Mouse (Mus musculus) brain, embryonic 18.5 days (tissue): ENCODE measurements around the gene Pip5k1b.
A peak's percentile ranks its signal among the peaks of the same experiment; 100 is the strongest.

Source experiments
- DNase-seq: peaks from one replicate; pipeline ENCODE4 v3.0.0-alpha.2; 2012; ENCODE audit warnings: low read depth, low spot score

Gene Pip5k1b

DNA sequence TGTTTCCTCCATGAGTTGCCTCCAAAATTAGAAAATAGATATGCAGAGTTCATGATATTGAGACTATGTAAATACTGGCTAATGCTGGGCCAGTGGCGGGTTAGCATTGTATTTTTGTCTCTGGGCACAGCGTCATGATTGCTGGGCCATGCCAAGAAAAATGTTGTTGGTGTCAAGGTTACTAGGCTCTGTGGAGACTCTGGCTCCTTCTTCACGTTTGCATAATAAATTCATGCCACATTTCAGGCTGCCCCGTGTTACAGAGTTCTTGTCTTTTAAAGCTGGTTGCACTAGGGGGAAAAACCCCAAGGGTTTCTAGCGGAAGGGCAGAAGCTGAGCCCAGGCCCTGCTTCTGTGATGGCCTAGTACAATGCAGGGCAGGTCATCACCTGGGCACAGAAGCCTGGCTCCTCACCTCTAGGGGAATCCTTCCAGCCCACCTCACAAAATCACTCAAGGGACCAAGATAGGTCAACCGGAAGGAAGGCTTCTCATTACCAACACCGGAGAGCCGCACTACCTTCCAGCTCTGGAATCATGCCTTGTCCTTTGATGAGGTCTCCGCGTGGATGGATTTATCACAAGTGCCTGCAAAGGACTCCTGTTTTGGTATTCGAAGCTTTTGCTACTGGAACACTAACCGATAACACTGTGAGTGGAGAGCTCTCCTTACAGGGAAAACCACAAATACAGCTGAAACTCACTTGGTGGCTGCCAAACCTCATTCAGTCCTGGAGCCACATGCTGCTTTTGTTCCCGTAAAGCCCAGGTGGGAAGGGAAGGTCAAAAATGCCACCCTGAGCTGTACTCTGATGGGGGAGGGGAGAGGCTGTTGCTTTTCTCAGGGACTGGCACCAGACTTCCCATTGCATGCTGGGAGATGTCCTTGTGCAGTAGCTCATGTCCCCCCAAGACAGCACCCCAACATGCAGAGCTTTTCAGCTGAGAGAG lies 248.1 kb downstream of the Pip5k1b start:
- DNase-seq = no peak

DNA sequence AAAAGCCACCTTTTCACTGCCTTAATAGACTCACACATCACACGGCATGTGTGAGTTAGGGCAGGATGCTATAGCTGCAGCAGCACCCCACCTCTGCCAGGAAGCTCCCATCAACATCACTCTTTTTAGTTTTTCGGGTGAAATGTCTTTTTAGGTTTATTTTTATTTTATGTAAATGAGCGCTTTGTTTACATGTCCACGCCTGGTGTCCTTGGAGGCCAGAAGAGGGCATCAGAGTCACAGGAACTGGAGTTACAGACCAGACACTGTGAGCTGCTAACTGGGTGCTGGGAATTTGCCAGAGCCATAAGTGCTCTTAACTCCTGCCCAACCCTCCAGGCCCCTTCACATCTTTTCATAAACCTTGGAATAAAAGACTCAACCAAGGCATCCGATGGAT lies 249.3 kb downstream of the Pip5k1b start:
- DNase-seq = no peak

DNA sequence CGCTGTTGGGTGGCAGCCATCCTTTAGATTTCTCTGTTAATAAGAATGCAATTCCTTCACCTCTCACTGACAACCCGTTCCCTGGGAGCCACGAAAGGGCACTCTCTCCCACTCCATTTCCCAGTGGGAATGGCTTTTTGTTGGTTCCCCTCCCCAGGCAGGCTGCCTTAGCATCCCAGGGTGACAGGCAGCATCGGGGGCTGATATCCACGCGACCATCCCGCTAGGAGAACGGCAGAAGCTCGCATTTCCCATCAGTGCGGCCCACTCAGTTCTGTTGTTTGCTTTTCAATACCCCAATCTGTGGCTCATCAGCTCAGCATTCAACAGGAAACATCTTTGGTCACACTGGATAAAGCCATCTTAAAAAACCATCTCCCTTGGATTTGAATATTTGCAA lies 253.5 kb downstream of the Pip5k1b start:
- no peak for DNase-seq

DNA sequence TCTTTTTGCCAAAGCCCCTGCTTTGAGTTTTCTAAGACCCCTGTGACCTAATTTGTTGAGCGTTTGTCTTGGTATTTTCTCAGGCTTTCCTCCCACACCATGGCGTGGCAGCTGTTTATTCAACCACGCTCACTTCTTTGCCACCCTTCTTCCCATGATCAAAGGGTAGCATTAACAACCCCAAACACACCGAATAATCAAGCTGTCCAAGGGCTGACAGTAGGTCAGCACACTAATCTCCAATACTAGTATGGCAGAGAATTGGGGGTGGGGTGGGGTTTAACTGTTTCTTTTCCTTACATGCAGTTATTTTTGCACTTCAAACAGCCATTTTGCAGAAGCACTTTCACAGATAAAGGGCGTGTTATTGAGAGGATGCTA lies 253.9 kb downstream of the Pip5k1b start:
- no peak for DNase-seq

DNA sequence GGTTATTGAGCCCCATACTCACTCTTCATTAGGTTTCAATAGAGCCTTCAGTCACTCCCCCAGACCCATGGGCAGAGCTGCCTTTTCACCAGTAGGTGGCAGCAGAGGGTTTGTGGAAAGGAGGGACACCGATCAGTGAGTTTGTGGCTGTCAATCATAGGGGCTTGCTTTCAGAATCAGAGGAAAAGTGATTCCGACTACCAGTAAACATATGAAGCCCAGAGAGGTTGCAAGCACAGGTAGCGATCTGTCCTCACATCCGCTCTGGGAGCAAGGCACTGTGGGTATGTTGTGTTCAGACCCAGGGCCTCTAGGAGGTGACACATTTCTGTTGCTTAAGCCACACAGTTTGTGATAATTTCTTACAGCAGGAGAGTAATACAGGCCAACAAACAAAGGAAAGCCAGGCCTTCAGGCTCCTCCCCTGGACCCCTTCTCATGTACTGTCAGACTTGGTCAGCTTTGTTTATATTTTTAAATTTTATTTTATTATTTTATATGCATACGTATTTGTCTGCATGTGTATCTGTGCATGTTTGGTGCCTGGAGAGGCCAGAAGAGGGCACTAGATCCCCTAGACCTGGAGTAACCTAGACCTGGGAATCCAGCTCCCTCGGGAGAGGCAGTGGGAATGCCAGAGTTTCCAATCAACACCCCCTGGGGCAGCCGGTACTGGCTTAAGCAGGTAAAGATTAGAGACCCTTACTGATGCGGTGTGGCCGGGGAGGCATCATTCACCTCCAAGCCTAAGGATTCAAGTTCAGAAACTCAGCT lies 254.5 kb downstream of the Pip5k1b start:
- DNase-seq = no peak

DNA sequence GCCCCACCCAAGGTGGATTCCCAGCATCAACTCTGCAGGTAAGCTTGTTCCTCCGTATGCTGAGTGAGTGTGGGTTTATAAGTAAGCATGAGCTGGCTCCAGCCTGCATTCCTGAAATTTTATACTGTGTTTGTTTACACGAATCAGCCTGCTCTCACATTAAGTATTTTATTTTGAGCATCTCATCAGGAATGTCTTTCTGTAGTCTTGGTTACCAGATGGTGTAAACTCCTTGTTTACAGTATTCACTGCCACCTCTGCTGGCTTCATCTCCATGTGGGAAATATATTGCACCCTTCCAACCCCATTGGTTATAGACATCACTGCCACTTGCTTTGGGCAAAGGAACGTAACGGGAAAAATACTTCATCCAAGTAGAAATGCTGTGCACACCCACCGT lies 262.1 kb downstream of the Pip5k1b start:
- no peak for DNase-seq

DNA sequence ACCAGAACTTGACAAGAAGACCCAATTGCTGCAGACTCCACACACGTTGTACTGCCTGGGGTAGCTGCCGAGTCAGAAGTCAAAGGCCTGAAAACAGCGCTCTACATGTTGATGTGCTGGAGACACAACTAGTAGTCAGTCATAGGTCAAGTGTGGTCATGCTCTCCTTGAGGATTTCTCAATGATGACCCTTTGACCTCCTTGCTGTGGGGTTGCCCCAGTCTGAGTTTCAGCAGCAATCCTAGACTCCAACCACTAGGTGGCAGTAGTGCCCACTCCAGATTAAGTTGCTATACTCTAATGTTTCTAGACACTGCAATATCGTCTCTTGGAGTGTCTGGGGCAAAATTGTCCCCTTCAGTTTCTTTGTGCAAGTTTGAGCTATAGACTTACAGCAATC lies 271.5 kb downstream of the Pip5k1b start:
- no peak for DNase-seq

DNA sequence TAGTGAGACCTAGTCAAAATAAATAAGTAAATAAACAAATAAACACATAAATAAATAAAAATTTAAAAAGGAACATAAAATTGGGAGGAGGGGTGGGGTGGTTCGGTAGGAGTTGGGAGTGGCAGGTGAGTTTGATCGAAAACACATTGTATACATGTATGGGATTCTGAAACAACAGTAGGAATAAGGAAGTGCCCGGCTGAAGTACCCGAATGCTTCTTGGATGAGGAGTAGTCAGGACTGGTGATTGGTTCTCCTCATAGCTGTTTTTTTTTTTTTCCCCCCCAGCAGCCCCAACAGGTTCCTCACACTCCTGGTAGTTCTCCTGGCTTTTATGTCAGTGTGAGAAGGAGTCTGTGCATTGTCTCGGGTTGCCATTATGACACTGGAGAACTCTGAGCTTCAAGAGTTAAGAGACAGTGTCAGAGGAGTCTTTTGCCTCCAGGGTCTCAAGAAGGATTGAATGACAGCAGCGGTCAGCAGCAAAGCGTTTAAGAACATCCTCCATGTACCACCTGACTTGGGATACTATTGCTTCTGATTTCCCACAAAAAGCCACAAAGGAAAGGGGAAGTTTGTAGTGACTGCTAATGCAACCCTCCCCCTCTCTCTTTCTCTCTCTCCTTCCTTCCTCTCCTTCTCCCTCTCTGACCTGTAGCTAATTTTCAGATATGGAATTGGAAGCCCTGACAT lies 274.2 kb downstream of the Pip5k1b start:
- DNase-seq = no peak

DNA sequence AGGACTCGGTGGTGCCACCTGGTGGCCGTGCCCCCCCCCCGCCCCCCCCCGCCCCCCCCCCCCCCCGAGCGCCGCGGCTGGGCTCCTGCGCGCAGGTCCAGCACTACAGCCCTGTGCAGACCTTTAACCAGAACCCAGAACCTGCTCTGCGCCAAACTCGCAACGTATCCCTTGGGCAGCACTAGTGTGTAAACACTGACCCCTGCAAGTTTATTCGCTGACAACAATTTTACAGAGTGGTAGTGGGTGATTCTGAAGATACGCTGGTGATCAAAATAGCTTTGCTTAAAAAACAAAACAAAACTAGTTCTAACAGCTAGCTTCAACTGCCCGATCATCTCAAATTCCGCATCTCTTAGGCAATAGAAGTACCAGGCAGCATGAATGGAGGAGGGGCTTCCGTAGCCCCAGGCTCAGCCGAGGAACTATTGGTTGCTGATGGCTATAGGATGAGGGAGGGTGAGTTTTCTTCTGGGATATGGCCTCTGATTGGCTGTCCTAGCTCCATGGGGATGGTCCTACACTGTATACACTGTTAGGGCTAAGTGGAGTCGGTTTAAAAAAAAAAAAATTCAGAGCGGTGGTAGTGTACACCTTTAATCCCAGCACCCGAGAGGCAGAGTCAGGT lies 275.0 kb downstream of the Pip5k1b start, which contains the start of gene Fxn:
Gene Fxn (minus strand): TSS at position 5 of the 628 bp plus-strand sequence.
- no peak for DNase-seq

DNA sequence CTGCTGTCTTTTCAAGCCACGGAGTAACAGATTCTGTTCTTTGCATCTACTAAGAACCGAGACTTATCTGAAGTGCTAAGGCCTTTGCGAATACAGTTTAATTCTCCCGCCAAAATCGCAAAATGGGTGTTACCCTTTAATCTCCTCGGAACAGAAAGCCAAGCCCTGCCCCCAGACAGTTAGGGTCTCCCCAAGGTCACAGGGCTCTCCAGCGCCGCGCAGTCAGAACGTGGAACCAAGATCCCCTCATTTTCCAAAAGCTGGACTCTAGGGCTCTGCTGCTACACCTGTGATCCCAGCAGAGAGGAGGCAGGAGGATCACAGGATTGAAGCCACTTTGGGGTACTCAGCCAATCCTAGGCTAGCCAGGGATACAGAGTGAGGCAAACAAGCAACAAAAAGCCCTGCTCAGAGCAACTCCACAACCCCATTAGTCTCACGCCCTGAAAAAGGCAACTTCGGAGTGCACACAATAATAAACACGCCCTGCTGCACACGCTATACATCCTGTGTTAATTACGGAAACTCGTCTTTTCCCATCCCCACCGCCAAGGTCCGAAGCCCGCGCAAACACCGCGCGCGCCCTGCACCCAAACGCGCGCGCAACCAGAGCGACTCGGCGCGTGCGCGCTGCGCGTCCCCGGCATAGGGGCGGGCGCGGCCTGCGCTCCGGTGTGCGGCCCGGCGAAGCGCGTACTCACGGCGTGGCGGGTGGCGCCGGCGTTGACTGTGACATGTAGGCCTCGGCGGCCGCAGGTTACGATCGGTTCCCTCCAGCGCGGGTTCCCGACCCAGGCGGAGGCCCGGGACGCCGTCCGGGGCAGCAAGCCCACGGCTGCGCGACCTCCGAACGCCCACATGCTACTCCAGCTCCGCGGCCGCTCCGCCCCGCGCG lies 275.7 kb downstream of the Pip5k1b start:
- no peak for DNase-seq

DNA sequence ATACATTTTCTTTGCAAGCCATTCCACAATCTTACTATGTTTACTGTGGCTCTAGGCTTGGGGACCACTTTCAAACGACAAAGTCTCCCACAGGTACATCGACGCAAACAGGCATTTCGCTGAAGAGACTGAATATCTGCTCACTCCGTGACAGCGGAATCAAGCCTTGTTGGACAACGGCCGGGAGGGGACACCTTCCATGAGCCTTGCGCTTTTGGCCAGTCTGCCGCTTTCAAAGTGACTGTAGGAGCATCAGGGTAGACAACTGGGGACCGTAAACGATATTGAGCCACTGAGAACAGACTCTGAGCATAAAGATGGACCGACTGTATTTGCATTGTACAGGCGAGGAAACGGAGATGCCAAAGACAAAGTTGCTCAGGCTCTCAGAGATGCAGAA lies 276.8 kb downstream of the Pip5k1b start:
- no peak for DNase-seq

DNA sequence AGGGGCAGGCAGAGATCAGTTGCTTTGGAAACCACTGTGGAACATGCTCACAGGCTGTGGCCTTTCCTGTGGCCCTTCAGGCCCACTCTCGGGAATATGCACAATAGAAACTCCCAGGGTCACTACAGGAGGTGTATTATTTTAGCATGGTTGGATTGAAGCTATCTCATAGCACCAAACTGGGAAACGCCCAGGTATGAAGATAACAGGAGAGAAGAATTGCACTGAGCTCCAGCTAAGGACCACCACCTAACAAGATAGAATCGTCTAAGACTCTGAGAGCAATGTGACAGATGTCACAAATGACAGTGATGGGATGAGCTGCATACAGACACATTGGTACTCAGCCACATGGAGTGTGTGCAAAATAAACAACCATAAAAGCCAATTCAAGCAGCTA lies 281.4 kb downstream of the Pip5k1b start:
- DNase-seq = no peak

DNA sequence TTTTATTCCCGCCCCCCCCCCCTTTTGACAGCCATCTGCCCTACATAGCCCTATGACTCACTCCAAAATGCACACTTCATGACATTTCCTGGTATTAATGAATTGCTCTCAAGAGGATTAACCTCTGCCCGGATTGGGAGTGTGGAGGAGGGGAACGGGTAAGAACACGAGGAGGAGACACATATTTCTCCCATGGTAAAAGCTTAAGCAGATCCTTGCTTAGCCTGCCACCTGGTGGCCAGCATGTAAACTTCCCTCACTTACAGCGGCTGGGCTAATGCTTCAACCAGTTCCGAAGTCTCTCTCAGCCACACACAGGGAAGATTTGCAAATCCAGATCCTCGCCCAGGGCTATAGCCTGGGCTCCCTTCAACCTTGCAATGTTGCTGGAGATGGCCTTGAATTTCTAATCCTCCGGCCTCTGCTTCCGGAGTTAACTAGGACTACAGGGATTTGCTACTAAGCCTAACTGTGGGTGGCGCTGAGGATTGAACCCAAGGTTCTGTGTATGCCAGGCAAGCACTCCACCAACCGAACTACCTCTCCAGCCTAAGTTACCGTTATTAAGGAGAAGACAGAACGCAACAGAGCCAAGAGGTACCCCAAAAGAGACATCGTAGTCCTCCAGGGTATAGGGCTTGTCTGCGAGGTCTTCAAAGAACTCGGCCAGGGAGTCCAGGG lies 283.8 kb downstream of the Pip5k1b start:
- peak; percentile 79 for DNase-seq

DNA sequence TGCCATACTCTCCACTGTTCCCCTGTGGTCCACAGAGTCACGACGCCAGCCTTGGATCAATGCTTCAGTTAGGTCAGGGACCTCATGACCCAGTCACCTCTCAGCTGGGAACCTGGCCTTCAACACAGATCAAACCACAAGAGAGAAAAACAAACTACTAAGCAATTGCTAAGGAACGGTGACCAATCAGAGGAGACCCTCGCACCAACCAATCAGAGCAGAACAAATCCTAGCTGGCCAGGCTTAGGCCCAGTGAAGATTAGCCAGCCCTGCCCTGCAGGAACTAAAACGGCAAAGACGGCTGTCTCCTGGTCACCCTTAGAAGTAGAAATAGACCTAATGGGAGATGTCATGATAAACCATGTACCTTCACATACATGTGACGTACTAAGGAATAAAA lies 284.3 kb downstream of the Pip5k1b start:
- DNase-seq = no peak

DNA sequence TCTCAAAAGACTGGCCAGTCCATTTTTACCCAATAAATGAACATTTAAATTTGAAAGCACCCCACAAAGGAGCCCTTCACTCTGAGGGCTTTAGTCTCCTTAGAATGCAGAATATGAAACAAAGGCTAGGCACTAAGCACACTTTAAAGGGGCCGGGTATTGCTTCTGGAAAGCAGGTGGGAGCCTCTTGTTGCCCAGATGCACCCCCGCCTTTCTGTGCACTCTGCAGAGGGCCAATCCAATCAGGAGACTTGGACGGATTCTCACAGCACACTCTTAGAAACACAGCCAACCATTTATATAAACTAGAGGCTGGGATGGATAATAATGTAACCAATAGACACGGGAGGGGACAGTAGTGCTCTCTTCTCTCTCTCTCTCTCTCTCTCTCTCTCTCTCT lies 287.1 kb downstream of the Pip5k1b start:
- DNase-seq = no peak

DNA sequence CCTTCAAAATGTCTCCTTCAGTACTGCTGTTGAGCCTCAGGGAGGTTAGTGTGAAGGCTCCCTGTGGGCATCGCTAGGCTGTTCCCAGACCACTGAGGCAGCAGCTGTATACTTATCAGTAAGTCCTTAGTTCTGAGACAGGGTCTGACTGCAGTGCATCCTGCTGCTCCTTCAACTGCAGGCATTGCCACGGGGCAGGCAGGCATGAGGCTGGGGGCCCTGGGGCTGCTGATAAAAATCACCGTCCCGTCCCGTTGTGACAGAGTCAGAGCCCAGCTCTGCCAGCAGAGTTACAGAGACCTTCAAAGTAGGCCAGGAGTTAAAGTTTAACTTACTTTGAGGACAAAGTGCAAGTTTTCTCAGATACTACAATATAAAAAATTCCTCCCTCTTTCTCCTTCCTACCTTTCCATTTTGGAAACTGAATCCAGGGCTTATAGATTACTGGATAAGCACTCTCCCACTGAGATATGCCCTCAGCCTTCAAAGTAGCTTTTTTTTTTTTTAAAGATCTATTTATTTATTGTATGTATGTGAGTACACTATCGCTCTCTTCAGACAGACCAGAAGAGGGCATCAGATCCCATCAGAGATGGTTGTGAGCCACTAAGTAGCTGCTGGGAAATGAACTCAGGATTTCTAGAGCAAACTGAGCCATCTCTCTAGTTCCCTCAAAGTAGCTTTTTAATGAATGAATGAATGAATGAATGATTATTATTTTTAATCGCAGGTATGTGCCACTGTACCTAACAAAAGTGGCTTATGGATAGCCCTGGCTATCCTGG lies 289.4 kb downstream of the Pip5k1b start:
- DNase-seq = no peak

DNA sequence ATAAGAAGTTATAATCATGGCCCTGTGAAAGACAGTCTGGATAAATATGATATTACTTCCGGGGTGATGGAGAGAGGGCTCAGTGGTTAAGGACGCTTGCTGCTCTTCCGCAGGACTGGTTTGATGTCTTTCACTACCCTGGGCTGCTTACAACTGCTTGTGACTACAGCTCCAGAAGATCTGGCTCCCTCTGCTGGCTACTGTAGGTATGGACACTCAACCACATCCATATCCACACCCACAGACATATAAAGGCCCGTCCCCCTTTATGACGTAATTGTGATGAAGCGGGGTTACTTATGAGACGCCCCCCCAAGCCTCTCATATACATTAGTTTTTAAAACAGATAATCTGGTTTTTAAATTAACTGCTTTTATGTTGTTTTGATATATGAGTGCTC lies 290.7 kb downstream of the Pip5k1b start:
- DNase-seq = no peak

DNA sequence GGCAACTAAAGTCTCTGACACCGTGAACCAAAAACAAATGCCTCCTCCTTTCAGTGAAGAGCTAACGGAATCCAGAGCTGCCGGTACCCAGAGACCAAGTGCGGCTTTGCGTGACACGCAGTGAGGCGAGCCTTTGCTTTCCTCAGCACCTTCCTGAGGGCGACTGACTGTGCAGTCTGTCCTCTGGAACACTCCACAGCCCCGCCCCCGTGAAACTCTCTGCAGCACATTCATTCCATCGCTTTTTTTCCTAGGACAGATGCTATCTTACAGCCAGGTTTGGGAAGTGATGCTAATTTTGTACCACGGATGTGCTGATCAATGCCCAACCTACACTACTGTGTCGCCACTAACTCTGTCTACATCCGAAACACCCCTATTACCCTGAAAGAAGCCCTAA lies 292.9 kb downstream of the Pip5k1b start:
- DNase-seq = no peak
